Mouse (Mus musculus): ENCODE results near the gene Gphn. TPM values are rescaled to one million over a fixed set of nuclear protein-coding genes. Genes with fewer than 3 reads are reported as not detected.
"Not testable (repeated sequence)": the region's sequence is repeated elsewhere in the genome, so short reads cannot be mapped to it uniquely, and the experiment has no call there.

Gene Gphn
- polyA plus RNA-seq, 1 experiment from 2014 or later, result 30.6 TPM

- Histone ChIP-seq H3K36me3 (0 out of 2 replicates have a peak, but pooled peaks cover 2% of the 10 kb centered on the region), H3K9me3 (no peaks in the 10 kb centered on the region), H3K27ac (replicated peaks) (no peak overlapping the region), H3K27me3 (no peaks in the 10 kb centered on the region), H3K4me1 (no peaks in the 10 kb centered on the region), H3K9ac (replicated peaks) (no peak overlapping the region), H3K4me2 (replicated peaks) (no peak overlapping the region), H3K4me3 (no peak overlapping the region)
- ATAC-seq (replicated peaks), result no peak
- 94% methylated on average over 1 of the region's 1 CpGs for WGBS
Measured at GRCm38 (mm10) chr12:78395297-78395696, 169.1 kb downstream of the Gphn start.

- not testable (repeated sequence) for H3K9ac ChIP-seq (replicated peaks); H3K4me3 ChIP-seq; H3K27me3 ChIP-seq; H3K36me3 ChIP-seq; ATAC-seq (replicated peaks); H3K4me2 ChIP-seq (replicated peaks); H3K27ac ChIP-seq (replicated peaks); H3K9me3 ChIP-seq; H3K4me1 ChIP-seq
- WGBS, result 66% methylated on average over 7 of the region's 7 CpGs
Measured at GRCm38 (mm10) chr12:78407518-78407917, 181.3 kb downstream of the Gphn start.

GRCm38 (mm10) chr12:78522176-78522575, 296.0 kb downstream of the Gphn start:
- no peaks in the 10 kb centered on the region for H3K27me3 ChIP-seq
- no peaks in the 10 kb centered on the region for H3K36me3 ChIP-seq
- no peak overlapping the region for H3K9ac ChIP-seq (replicated peaks)
- H3K27ac ChIP-seq (replicated peaks), result no peak overlapping the region
- H3K4me2 ChIP-seq (replicated peaks), result no peak overlapping the region
- ATAC-seq (replicated peaks), result no peak
- no peak overlapping the region for H3K4me3 ChIP-seq
- H3K9me3 ChIP-seq, result no peaks in the 10 kb centered on the region
- H3K4me1 ChIP-seq, result no peaks in the 10 kb centered on the region
- 54% methylated on average over 1 of the region's 1 CpGs for WGBS

- Histone ChIP-seq H3K36me3 (no peaks in the 10 kb centered on the region), H3K4me3 (no peak overlapping the region), H3K4me1 (no peaks in the 10 kb centered on the region), H3K4me2 (replicated peaks) (no peak overlapping the region), H3K27me3 (no peaks in the 10 kb centered on the region), H3K9ac (replicated peaks) (no peak overlapping the region), H3K27ac (replicated peaks) (no peak overlapping the region), H3K9me3 (no peaks in the 10 kb centered on the region)
- WGBS, result 68% methylated on average over 5 of the region's 5 CpGs
- ATAC-seq (replicated peaks), result no peak
Measured at GRCm38 (mm10) chr12:78522804-78523394, 296.7 kb downstream of the Gphn start.

GRCm38 (mm10) chr12:78537590-78537989, 311.4 kb downstream of the Gphn start:
- ATAC-seq (replicated peaks); H3K27me3 ChIP-seq; H3K27ac ChIP-seq (replicated peaks); H3K4me1 ChIP-seq; H3K4me3 ChIP-seq; H3K4me2 ChIP-seq (replicated peaks); H3K36me3 ChIP-seq; H3K9me3 ChIP-seq; H3K9ac ChIP-seq (replicated peaks): not testable (repeated sequence)

GRCm38 (mm10) chr12:78550913-78551312, 324.7 kb downstream of the Gphn start:
- no peak for ATAC-seq (replicated peaks)
- H3K9ac ChIP-seq (replicated peaks), result no peak overlapping the region
- no peak overlapping the region for H3K4me2 ChIP-seq (replicated peaks)
- WGBS, result 89% methylated on average over 2 of the region's 2 CpGs
- no peaks in the 10 kb centered on the region for H3K4me1 ChIP-seq
- H3K27me3 ChIP-seq, result no peaks in the 10 kb centered on the region
- no peaks in the 10 kb centered on the region for H3K36me3 ChIP-seq
- H3K4me3 ChIP-seq, result no peak overlapping the region
- no peaks in the 10 kb centered on the region for H3K9me3 ChIP-seq
- H3K27ac ChIP-seq (replicated peaks), result no peak overlapping the region

- Histone ChIP-seq H3K36me3 (no peaks in the 10 kb centered on the region), H3K9ac (replicated peaks) (no peak overlapping the region), H3K4me1 (no peaks in the 10 kb centered on the region), H3K27me3 (no peaks in the 10 kb centered on the region), H3K4me3 (no peak overlapping the region), H3K4me2 (replicated peaks) (no peak overlapping the region), H3K9me3 (no peaks in the 10 kb centered on the region), H3K27ac (replicated peaks) (no peak overlapping the region)
- ATAC-seq (replicated peaks), result no peak
- WGBS, result 56% methylated on average over 2 of the region's 2 CpGs
Measured at GRCm38 (mm10) chr12:78631816-78632215, 405.6 kb downstream of the Gphn start.

- no peaks in the 10 kb centered on the region for H3K36me3 ChIP-seq
- H3K9me3 ChIP-seq, result no peaks in the 10 kb centered on the region
- H3K4me1 ChIP-seq, result peaks cover 4% of the 10 kb centered on the region; the same call in 1 of the 2 replicates
- H3K27ac ChIP-seq (replicated peaks), result no peak overlapping the region
- no peak overlapping the region for H3K4me3 ChIP-seq
- no peak for ATAC-seq (replicated peaks)
- no peak overlapping the region for H3K4me2 ChIP-seq (replicated peaks)
- no peaks in the 10 kb centered on the region for H3K27me3 ChIP-seq
- H3K9ac ChIP-seq (replicated peaks), result no peak overlapping the region
- WGBS, result 76% methylated on average over 1 of the region's 1 CpGs
Measured at GRCm38 (mm10) chr12:78639466-78639865, 413.3 kb downstream of the Gphn start.

- Histone ChIP-seq H3K4me1 (peaks cover 4% of the 10 kb centered on the region; the same call in 1 of the 2 replicates), H3K9me3 (no peaks in the 10 kb centered on the region), H3K27ac (replicated peaks) (no peak overlapping the region), H3K4me2 (replicated peaks) (no peak overlapping the region), H3K4me3 (no peak overlapping the region), H3K9ac (replicated peaks) (no peak overlapping the region), H3K36me3 (no peaks in the 10 kb centered on the region), H3K27me3 (no peaks in the 10 kb centered on the region)
- WGBS, result 58% methylated on average over 2 of the region's 2 CpGs
- ATAC-seq (replicated peaks), result no peak
Measured at GRCm38 (mm10) chr12:78640086-78640485, 413.9 kb downstream of the Gphn start.

- no peaks in the 10 kb centered on the region for H3K27me3 ChIP-seq
- ATAC-seq (replicated peaks), result no peak
- H3K9me3 ChIP-seq, result no peaks in the 10 kb centered on the region
- no peaks in the 10 kb centered on the region for H3K36me3 ChIP-seq
- no peak overlapping the region for H3K9ac ChIP-seq (replicated peaks)
- H3K27ac ChIP-seq (replicated peaks), result no peak overlapping the region
- peaks cover 4% of the 10 kb centered on the region; the same call in 1 of the 2 replicates for H3K4me1 ChIP-seq
- H3K4me3 ChIP-seq, result no peak overlapping the region
- H3K4me2 ChIP-seq (replicated peaks), result no peak overlapping the region
Measured at GRCm38 (mm10) chr12:78641220-78641619, 415.0 kb downstream of the Gphn start.

GRCm38 (mm10) chr12:78643691-78644090, 417.5 kb downstream of the Gphn start:
- 54% methylated on average over 2 of the region's 2 CpGs for WGBS
- H3K27me3 ChIP-seq, result no peaks in the 10 kb centered on the region
- H3K36me3 ChIP-seq, result no peaks in the 10 kb centered on the region
- no peak for ATAC-seq (replicated peaks)
- no peaks in the 10 kb centered on the region for H3K9me3 ChIP-seq
- H3K27ac ChIP-seq (replicated peaks), result no peak overlapping the region
- H3K4me2 ChIP-seq (replicated peaks), result no peak overlapping the region
- peaks cover 4% of the 10 kb centered on the region; the same call in 1 of the 2 replicates for H3K4me1 ChIP-seq
- H3K9ac ChIP-seq (replicated peaks), result no peak overlapping the region
- no peak overlapping the region for H3K4me3 ChIP-seq

GRCm38 (mm10) chr12:78645282-78645681, 419.1 kb downstream of the Gphn start:
- 100% methylated on average over 1 of the region's 1 CpGs for WGBS
- Histone ChIP-seq H3K9ac (replicated peaks) (no peak overlapping the region), H3K27ac (replicated peaks) (no peak overlapping the region), H3K4me1 (peaks cover 4% of the 10 kb centered on the region; the same call in 1 of the 2 replicates), H3K9me3 (no peaks in the 10 kb centered on the region), H3K4me2 (replicated peaks) (no peak overlapping the region), H3K36me3 (no peaks in the 10 kb centered on the region), H3K27me3 (no peaks in the 10 kb centered on the region), H3K4me3 (no peak overlapping the region)
- ATAC-seq (replicated peaks), result no peak

GRCm38 (mm10) chr12:78659718-78660304, 433.6 kb downstream of the Gphn start:
- no peak overlapping the region for H3K4me2 ChIP-seq (replicated peaks)
- no peaks in the 10 kb centered on the region for H3K27me3 ChIP-seq
- H3K4me3 ChIP-seq, result no peak overlapping the region
- no peak overlapping the region for H3K27ac ChIP-seq (replicated peaks)
- no peaks in the 10 kb centered on the region for H3K4me1 ChIP-seq
- H3K36me3 ChIP-seq, result no peaks in the 10 kb centered on the region
- 63% methylated on average over 2 of the region's 2 CpGs for WGBS
- no peak for ATAC-seq (replicated peaks)
- no peaks in the 10 kb centered on the region for H3K9me3 ChIP-seq
- no peak overlapping the region for H3K9ac ChIP-seq (replicated peaks)

All from forebrain, embryonic 15.5 days (tissue).